Mouse (Mus musculus) kidney, adult 2 months (tissue): ENCODE measurements at regions not wholly inside any gene's neighbourhood (a gene's known extent, or its start where the extent isn't known, plus 50 kb on each side); places are given as distances from the start of the nearest gene placed in this dataset.

Experiments used
- DNase-seq: peaks from one replicate; pipeline ENCODE4 v3.0.0; 2021
- H3K27ac ChIP-seq: fragments of 200-500 bp; 2 replicates; pipeline ENCODE4 v1.5.1; 2012; ENCODE audit warnings: low read depth, low read length, control low read depth, inconsistent platforms; ENCODE audit not compliant: insufficient read depth
- H3K27me3 ChIP-seq: fragments of 200-500 bp; replicated peaks from 2 replicates; pipeline ENCODE4 v1.6.1; 2012; ENCODE audit warnings: mild to moderate bottlenecking, moderate library complexity, low read length, inconsistent platforms; ENCODE audit not compliant: control insufficient read depth, insufficient read depth
- H3K36me3 ChIP-seq: fragments of 200-500 bp; 2 replicates; pipeline ENCODE4 v1.6.1; 2012; ENCODE audit warnings: mild to moderate bottlenecking, moderate library complexity, low read length, inconsistent platforms; ENCODE audit not compliant: control insufficient read depth, insufficient read depth
- H3K4me1 ChIP-seq: fragments of 200-500 bp; 2 replicates; pipeline ENCODE4 v1.6.1; 2011; ENCODE audit warnings: low read length; ENCODE audit not compliant: control insufficient read depth, insufficient read depth
- H3K4me3 ChIP-seq: fragments of 200-500 bp; 2 replicates; pipeline ENCODE4 v1.5.1; 2011; ENCODE audit warnings: mild to moderate bottlenecking, low read depth, low read length, control low read depth; ENCODE audit not compliant: insufficient read depth
- CTCF ChIP-seq: fragments of 200-500 bp; conservative IDR thresholded peaks from 2 replicates; pipeline ENCODE4 v1.5.1; 2011; ENCODE audit warnings: low read depth, mild to moderate bottlenecking, control low read depth, low read length, moderate library complexity, mixed read lengths; ENCODE audit not compliant: insufficient read depth, insufficient read length
- POLR2A ChIP-seq: fragments of 200-500 bp; IDR thresholded peaks from one replicate; pipeline ENCODE4 v1.6.1; 2011; ENCODE audit warnings: low read depth, low read length, control low read depth
- WGBS: fragments of 180-500 bp; shearing (Covaris S2); methylation state at CpG from one replicate; pipeline ENCODE4 v1.1.7; 2018; 5-methylcytosine and 5-hydroxymethylcytosine counted together

- Histone ChIP-seq H3K4me3 (no peak overlapping the region), H3K27me3 (no peaks in the 10 kb centered on the region), H3K36me3 (no peaks in the 10 kb centered on the region), H3K27ac (no peak overlapping the region), H3K4me1 (no peaks in the 10 kb centered on the region)
- DNase-seq = no peak
- 95% methylated on average over 10 of the region's 10 CpGs for WGBS
- TF ChIP-seq CTCF (no peak), POLR2A (no peak)
Observed at GRCm38 (mm10) chr15:62148680-62149237, 1225.9 kb upstream of the A1bg start.

GRCm38 (mm10) chr15:62147343-62147953 lies 1224.6 kb upstream of the A1bg start:
- no peaks in the 10 kb centered on the region for H3K4me1 ChIP-seq
- no peaks in the 10 kb centered on the region for H3K27me3 ChIP-seq
- 76% methylated on average over 5 of the region's 5 CpGs for WGBS
- no peak overlapping the region for H3K4me3 ChIP-seq
- no peaks in the 10 kb centered on the region for H3K36me3 ChIP-seq
- TF ChIP-seq CTCF = no peak
- no peak for TF ChIP-seq POLR2A
- DNase-seq = no peak
- H3K27ac ChIP-seq = no peak overlapping the region

- Histone ChIP-seq H3K4me1 (no peaks in the 10 kb centered on the region), H3K4me3 (no peak overlapping the region), H3K36me3 (no peaks in the 10 kb centered on the region), H3K27ac (no peak overlapping the region), H3K27me3 (no peaks in the 10 kb centered on the region)
- TF ChIP-seq POLR2A (no peak), CTCF (no peak)
- 89% methylated on average over 4 of the region's 4 CpGs for WGBS
- DNase-seq = no peak
Observed at GRCm38 (mm10) chr15:62145643-62146285, 1223.0 kb upstream of the A1bg start.

- WGBS = 94% methylated on average over 10 of the region's 10 CpGs
- H3K4me3 ChIP-seq = no peak overlapping the region
- no peaks in the 10 kb centered on the region for H3K4me1 ChIP-seq
- no peaks in the 10 kb centered on the region for H3K36me3 ChIP-seq
- DNase-seq = no peak
- H3K27ac ChIP-seq = no peak overlapping the region
- no peaks in the 10 kb centered on the region for H3K27me3 ChIP-seq
- TF ChIP-seq CTCF (no peak), POLR2A (no peak)
Observed at GRCm38 (mm10) chr15:62144776-62145564, 1222.2 kb upstream of the A1bg start.

GRCm38 (mm10) chr15:62139859-62140258 lies 1217.0 kb upstream of the A1bg start:
- 82% methylated on average over 4 of the region's 4 CpGs for WGBS
- TF ChIP-seq CTCF = no peak
- no peak for TF ChIP-seq POLR2A
- H3K27ac ChIP-seq = no peak overlapping the region

DNA sequence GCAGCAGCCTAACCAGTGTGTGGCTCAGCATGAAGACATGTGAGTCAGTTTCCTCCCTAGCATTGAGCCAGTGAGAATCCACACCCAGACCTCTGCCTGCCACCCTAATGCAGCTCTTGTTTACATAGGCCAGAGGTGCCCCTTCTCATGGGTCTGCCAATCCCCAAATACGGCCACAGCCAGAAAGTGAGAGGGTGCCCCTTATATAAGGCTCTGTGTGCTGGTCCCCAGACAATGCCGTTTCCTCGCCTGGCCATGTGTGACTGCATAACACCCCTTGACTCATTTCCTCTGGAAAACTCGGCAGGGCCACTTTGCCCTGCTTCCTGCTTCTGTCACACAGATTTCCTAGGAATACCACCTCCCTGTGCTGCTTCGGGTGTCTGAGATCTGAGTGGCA lies 1216.4 kb upstream of the A1bg start:
- Histone ChIP-seq H3K27ac (no peak overlapping the region), H3K4me3 (no peak overlapping the region), H3K36me3 (no peaks in the 10 kb centered on the region), H3K27me3 (no peaks in the 10 kb centered on the region), H3K4me1 (0 out of 2 replicates have a peak, but pooled peaks cover 4% of the 10 kb centered on the region)
- TF ChIP-seq POLR2A (no peak), CTCF (no peak)
- peak; percentile 36 for DNase-seq
- 65% methylated on average over 5 of the region's 5 CpGs for WGBS

More at GRCm38 (mm10) chr15:62139859-62140258, 1217.0 kb upstream of the A1bg start:
- 0 out of 2 replicates have a peak, but pooled peaks cover 4% of the 10 kb centered on the region for H3K4me1 ChIP-seq
- H3K36me3 ChIP-seq = no peaks in the 10 kb centered on the region
- no peak overlapping the region for H3K4me3 ChIP-seq
- no peak for DNase-seq
- H3K27me3 ChIP-seq = no peaks in the 10 kb centered on the region

GRCm38 (mm10) chr15:62138701-62139100 lies 1215.9 kb upstream of the A1bg start:
- TF ChIP-seq POLR2A (no peak), CTCF (no peak)
- Histone ChIP-seq H3K27ac (no peak overlapping the region), H3K4me3 (no peak overlapping the region), H3K4me1 (0 out of 2 replicates have a peak, but pooled peaks cover 4% of the 10 kb centered on the region), H3K27me3 (no peaks in the 10 kb centered on the region), H3K36me3 (no peaks in the 10 kb centered on the region)
- 90% methylated on average over 6 of the region's 6 CpGs for WGBS
- no peak for DNase-seq
